Mouse (Mus musculus) heart, embryonic 10.5 days (tissue): ENCODE results near the gene Stxbp4. TPM values are rescaled to one million over a fixed set of nuclear protein-coding genes. Genes with fewer than 3 reads are reported as not detected.
A peak's percentile ranks its signal among the peaks of the same experiment; 100 is the strongest.

ENCODE experiments used
- DNase-seq: peaks from one replicate; pipeline ENCODE4 v3.0.0-alpha.2; 2017; ENCODE audit warnings: low spot score
- H3K27ac ChIP-seq: fragments of 300-500 bp; sonication (generic); 2 replicates; pipeline ENCODE4 v1.5.1; 2016; ENCODE audit warnings: mild to moderate bottlenecking
- H3K27me3 ChIP-seq: fragments of 300-500 bp; sonication (generic); 2 replicates; pipeline ENCODE4 v1.6.1; 2016; ENCODE audit warnings: mild to moderate bottlenecking; ENCODE audit not compliant: poor library complexity, insufficient read depth, severe bottlenecking
- H3K36me3 ChIP-seq: fragments of 300-500 bp; sonication (generic); 2 replicates; pipeline ENCODE4 v1.6.1; 2016; ENCODE audit warnings: mild to moderate bottlenecking, moderate library complexity
- H3K4me1 ChIP-seq: fragments of 300-500 bp; sonication (generic); 2 replicates; pipeline ENCODE4 v1.6.1; 2016; ENCODE audit warnings: mild to moderate bottlenecking
- H3K4me3 ChIP-seq: fragments of 300-500 bp; sonication (generic); 2 replicates; pipeline ENCODE4 v1.5.1; 2016; ENCODE audit warnings: mild to moderate bottlenecking, moderate library complexity
- H3K9me3 ChIP-seq: fragments of 300-500 bp; sonication (generic); 2 replicates; pipeline ENCODE4 v1.6.1; 2016; ENCODE audit warnings: mild to moderate bottlenecking, moderate library complexity
- WGBS: fragments of 180-500 bp; shearing (Covaris S2); methylation state at CpG from one replicate; pipeline ENCODE4 v1.1.7; 2016; 5-methylcytosine and 5-hydroxymethylcytosine counted together
- polyA plus RNA-seq: library from polyadenylated mRNA; unstranded; fragments of >200 nt; fragmentation: Nextera tagmentation; extraction: Ambion mirVana; gene quantifications from 2 replicates; pipeline ENCODE4 v1.2.1, GENCODE M21; 2016

Gene Stxbp4
- polyA plus RNA-seq, 1 experiment from 2014 or later, result 25.3 TPM

DNA sequence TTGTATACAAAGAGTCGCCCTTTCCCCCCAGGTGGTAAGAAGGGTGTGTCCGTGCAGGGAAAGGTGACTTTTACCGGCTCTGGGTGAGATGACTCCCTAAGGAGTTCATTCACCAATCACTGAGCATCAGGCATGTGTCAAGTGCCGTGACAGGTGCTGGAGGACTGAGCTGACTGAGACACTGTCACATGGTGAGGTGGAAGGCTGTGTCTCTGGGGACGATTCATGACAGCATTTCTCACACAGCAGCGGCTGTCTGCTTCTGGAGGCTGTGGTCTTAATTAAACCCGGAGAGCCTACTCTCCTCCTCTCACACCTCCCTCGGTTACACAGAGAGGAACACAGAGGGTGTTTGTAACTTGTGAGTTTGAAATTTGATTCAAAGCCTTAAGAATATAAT, 116.8 kb downstream of the Stxbp4 start:
- 41% methylated on average over 8 of the region's 8 CpGs for WGBS
- Histone ChIP-seq H3K27me3 (no peaks in the 10 kb centered on the region), H3K27ac (peak overlapping the region; percentile 26; the same call in 1 of the 2 replicates), H3K4me1 (peaks cover 45% of the 10 kb centered on the region), H3K36me3 (peaks cover 9% of the 10 kb centered on the region), H3K4me3 (no peak overlapping the region), H3K9me3 (no peaks in the 10 kb centered on the region)
- no peak for DNase-seq

- H3K27ac ChIP-seq, result no peak overlapping the region
- H3K9me3 ChIP-seq, result no peaks in the 10 kb centered on the region
- 19% methylated on average over 1 of the region's 1 CpGs for WGBS
- peaks cover 52% of the 10 kb centered on the region for H3K4me1 ChIP-seq
- no peak for DNase-seq
- H3K27me3 ChIP-seq, result no peaks in the 10 kb centered on the region
- no peak overlapping the region for H3K4me3 ChIP-seq
- peaks cover 6% of the 10 kb centered on the region for H3K36me3 ChIP-seq
Observed at GRCm38 (mm10) chr11:90517750-90518149, 120.1 kb downstream of the Stxbp4 start.

DNA sequence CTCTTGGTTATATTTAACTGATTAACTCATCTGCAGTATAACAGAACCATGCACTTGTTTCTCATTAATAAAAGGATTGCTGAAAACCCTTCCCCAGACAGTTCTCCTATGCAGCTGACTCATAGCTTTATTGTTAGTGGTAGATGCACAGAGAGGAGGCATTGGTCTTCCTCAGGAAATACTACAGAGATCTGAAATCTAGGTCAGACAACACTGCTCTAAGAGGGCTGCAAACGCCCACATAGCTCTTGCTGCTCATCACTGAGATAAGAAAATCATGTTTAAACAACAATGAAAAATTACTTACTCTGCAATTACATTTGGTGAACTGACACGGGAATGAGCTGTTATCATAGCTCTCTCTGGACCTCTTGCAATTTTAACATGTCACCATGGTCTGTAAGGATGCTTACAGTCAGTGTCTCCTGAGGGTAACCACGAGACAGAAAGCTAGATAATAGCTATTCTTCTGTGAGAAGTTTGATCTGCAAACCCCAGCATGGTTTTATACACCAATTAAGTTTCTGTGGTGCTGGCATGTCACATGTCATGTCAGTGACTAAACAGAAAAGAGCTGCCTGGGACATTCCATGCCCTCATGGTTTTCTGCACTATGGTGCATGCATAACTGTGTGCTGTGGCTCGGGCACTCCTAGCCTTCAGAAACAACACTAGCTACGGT, 125.2 kb downstream of the Stxbp4 start:
- H3K27ac ChIP-seq, result no peak overlapping the region
- H3K9me3 ChIP-seq, result no peaks in the 10 kb centered on the region
- H3K4me3 ChIP-seq, result no peak overlapping the region
- H3K36me3 ChIP-seq, result peaks cover 6% of the 10 kb centered on the region
- 70% methylated on average over 5 of the region's 5 CpGs for WGBS
- no peak for DNase-seq
- H3K27me3 ChIP-seq, result no peaks in the 10 kb centered on the region
- peaks cover 18% of the 10 kb centered on the region; the same call in 1 of the 2 replicates for H3K4me1 ChIP-seq

GRCm38 (mm10) chr11:90501846-90502245, 136.0 kb downstream of the Stxbp4 start:
- Histone ChIP-seq H3K27me3 (no peaks in the 10 kb centered on the region), H3K36me3 (peaks cover 2% of the 10 kb centered on the region; the same call in 1 of the 2 replicates), H3K4me3 (no peak overlapping the region), H3K9me3 (no peaks in the 10 kb centered on the region), H3K4me1 (peaks cover 3% of the 10 kb centered on the region; the same call in 1 of the 2 replicates), H3K27ac (no peak overlapping the region)
- DNase-seq, result peak; percentile 58
- WGBS, result 82% methylated on average over 4 of the region's 4 CpGs

DNA sequence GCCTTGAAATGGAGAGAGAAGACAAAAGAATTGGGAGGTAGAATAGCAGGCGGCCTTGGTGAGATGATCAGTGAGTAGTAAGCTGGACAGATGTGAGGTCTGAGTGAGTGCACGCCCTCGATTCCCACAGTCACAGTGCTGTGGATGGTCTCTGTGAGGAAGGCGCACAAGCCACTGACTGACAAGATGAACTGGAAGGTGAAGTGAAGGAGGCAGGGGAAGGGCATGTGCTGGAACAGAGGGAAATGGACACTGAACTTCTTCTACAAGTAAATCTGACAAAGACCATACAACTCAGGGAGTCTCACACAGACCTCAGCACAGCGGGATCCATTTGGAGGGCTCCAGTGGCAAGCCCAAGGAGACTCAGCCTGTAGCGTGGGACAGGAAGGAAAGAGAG, 138.0 kb downstream of the Stxbp4 start:
- Histone ChIP-seq H3K4me1 (peaks cover 3% of the 10 kb centered on the region; the same call in 1 of the 2 replicates), H3K4me3 (no peak overlapping the region), H3K27me3 (no peaks in the 10 kb centered on the region), H3K9me3 (no peaks in the 10 kb centered on the region), H3K36me3 (no peaks in the 10 kb centered on the region), H3K27ac (no peak overlapping the region)
- peak; percentile 57 for DNase-seq
- 86% methylated on average over 6 of the region's 6 CpGs for WGBS

DNA sequence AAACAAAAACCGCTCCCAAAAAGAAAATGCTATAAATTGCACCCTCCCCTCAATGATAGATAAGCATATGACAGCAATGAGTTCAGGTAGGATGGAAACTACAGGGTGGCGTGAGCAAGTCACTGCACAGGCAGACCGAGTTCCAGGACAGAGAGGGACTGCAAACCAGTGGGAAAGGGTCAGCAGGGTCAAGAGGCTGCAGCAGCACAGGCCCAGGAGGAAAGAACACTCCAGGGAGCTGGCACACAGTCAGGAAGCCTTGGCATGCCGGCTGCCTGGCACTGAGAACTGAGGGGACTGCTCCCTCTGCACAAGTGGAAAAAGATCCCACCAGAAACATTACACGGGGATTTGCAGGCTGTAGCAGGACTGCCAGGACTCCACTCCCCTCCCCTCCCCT, 139.4 kb downstream of the Stxbp4 start:
- Histone ChIP-seq H3K36me3 (0 out of 2 replicates have a peak, but pooled peaks cover 5% of the 10 kb centered on the region), H3K4me1 (peaks cover 3% of the 10 kb centered on the region; the same call in 1 of the 2 replicates), H3K27ac (no peak overlapping the region), H3K27me3 (no peaks in the 10 kb centered on the region), H3K9me3 (no peaks in the 10 kb centered on the region), H3K4me3 (no peak overlapping the region)
- WGBS, result 58% methylated on average over 5 of the region's 5 CpGs
- peak; percentile 46 for DNase-seq

- H3K27ac ChIP-seq, result no peak overlapping the region
- no peaks in the 10 kb centered on the region for H3K27me3 ChIP-seq
- H3K36me3 ChIP-seq, result 0 out of 2 replicates have a peak, but pooled peaks cover 10% of the 10 kb centered on the region
- no peaks in the 10 kb centered on the region for H3K9me3 ChIP-seq
- DNase-seq, result peak; percentile 35
- WGBS, result 83% methylated on average over 1 of the region's 1 CpGs
- peaks cover 3% of the 10 kb centered on the region; the same call in 1 of the 2 replicates for H3K4me1 ChIP-seq
- H3K4me3 ChIP-seq, result no peak overlapping the region
Observed at GRCm38 (mm10) chr11:90494981-90495380, 142.9 kb downstream of the Stxbp4 start.

DNA sequence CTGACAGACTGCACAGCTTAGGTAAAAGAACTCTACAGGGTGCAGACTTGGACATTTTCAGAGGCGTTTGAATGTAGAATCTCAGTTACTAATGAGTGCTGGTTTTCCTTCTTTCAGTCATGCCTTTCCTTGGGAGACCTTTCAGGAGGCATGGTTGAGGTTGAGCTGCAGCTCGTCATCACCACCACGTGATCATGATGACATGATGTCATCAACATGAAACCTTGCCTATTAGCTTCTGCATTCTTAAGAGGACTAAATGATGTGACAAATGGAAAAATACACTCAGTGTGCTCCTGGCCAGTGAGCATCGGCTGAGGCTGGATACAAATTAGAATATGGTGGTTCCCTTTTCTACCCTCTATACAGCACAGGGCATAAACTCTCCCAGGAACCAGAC, 145.4 kb downstream of the Stxbp4 start:
- Histone ChIP-seq H3K4me3 (no peak overlapping the region), H3K27ac (no peak overlapping the region), H3K27me3 (no peaks in the 10 kb centered on the region), H3K4me1 (0 out of 2 replicates have a peak, but pooled peaks cover 3% of the 10 kb centered on the region), H3K9me3 (no peaks in the 10 kb centered on the region), H3K36me3 (peaks cover 23% of the 10 kb centered on the region; the same call in 1 of the 2 replicates)
- WGBS, result 87% methylated on average over 4 of the region's 4 CpGs
- peak; percentile 57 for DNase-seq

DNA sequence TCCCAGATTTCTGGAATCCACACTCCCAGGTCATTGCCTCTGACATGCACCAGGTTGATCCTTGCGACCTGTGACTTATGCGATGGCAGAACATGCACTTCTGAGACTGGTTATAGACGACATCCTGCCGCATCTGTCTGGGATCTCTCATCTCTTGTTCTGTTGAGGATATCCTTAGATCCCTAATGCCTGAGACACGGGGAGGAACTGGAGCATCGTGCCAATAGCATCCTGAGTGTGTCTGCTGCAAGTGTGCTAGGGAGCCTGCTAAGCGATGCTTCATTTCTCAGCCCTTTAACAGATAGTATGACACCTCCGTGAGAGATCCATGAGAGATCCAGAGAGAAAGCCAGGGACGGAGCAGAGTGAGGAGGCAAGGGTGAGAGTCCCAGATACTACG, 148.7 kb downstream of the Stxbp4 start:
- H3K27me3 ChIP-seq, result no peaks in the 10 kb centered on the region
- 0 out of 2 replicates have a peak, but pooled peaks cover 3% of the 10 kb centered on the region for H3K4me1 ChIP-seq
- H3K4me3 ChIP-seq, result no peak overlapping the region
- no peak overlapping the region for H3K27ac ChIP-seq
- peaks cover 30% of the 10 kb centered on the region; the same call in 1 of the 2 replicates for H3K36me3 ChIP-seq
- 89% methylated on average over 10 of the region's 10 CpGs for WGBS
- DNase-seq, result peak; percentile 72
- H3K9me3 ChIP-seq, result no peaks in the 10 kb centered on the region

DNA sequence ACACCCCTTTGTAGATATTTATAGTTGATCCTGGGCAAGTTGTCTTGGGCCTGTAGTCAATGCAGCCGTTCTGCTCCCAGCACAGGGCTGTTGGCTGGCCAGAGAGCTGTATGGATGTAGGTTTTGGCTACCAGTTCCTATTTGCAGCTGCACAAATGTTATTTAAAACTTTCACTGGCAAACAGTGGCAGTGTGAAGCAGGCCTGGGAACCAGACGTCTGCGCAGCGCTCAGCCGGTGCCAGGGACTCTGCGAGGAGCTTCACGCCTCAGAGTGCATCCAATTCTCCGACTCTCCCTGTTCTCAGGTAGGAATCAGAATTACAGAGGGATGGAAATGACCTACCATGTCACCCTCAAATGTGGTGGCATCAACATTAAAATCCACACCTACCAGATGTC, 150.2 kb downstream of the Stxbp4 start:
- peaks cover 20% of the 10 kb centered on the region; the same call in 1 of the 2 replicates for H3K36me3 ChIP-seq
- 0 out of 2 replicates have a peak, but pooled peaks cover 3% of the 10 kb centered on the region for H3K4me1 ChIP-seq
- WGBS, result 93% methylated on average over 8 of the region's 8 CpGs
- peak; percentile 68 for DNase-seq
- H3K4me3 ChIP-seq, result no peak overlapping the region
- no peak overlapping the region for H3K27ac ChIP-seq
- no peaks in the 10 kb centered on the region for H3K27me3 ChIP-seq
- no peaks in the 10 kb centered on the region for H3K9me3 ChIP-seq

DNA sequence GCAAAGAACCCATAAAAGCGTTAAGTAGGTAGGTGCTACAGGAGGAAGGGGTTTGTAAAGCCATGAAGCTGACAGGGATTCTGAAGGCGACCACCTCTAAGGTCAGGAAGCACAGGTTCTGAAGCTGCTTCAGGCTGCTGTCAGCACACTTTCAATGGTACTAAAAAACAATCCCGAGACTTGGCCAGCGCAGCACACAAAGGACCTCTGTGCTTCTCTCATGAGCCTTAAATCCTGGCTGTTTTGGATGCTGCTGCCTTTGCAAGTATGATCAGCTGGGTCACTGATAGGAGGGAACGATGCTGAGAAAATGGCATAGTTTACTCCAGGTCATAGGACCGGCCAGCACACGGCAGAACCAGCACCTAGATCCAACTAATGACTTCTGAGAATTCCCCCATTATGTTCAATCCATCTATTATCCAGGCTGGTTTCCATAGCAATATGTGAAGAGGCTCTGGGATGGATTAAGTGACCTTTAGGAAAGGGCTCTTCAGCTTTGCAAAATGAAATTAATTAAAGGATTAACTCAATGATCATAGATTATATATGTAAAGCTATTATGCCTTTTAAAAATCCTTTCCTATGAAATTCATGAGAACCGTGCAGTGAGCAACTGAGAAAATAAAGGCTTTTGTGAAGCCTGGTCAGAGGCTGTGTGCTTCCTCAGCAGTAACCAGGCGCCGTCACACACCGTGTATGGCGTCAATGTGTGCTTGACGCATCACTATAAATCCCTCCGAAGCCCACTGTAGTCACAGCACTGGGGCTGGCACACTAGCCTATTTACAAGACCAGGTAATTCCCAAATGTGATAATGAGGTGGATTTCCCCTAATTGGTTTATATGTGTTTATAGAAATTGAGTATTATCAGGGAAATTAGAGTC, 152.9 kb downstream of the Stxbp4 start:
- no peak overlapping the region for H3K4me3 ChIP-seq
- WGBS, result 91% methylated on average over 14 of the region's 14 CpGs
- no peak overlapping the region for H3K27ac ChIP-seq
- peaks cover 24% of the 10 kb centered on the region; the same call in 1 of the 2 replicates for H3K36me3 ChIP-seq
- H3K27me3 ChIP-seq, result no peaks in the 10 kb centered on the region
- DNase-seq, result peak; percentile 19
- H3K4me1 ChIP-seq, result 0 out of 2 replicates have a peak, but pooled peaks cover 3% of the 10 kb centered on the region
- no peaks in the 10 kb centered on the region for H3K9me3 ChIP-seq

- no peaks in the 10 kb centered on the region for H3K27me3 ChIP-seq
- H3K36me3 ChIP-seq, result peaks cover 26% of the 10 kb centered on the region; the same call in 1 of the 2 replicates
- no peaks in the 10 kb centered on the region for H3K9me3 ChIP-seq
- WGBS, result 87% methylated on average over 3 of the region's 3 CpGs
- H3K27ac ChIP-seq, result no peak overlapping the region
- peak; percentile 68 for DNase-seq
- H3K4me3 ChIP-seq, result no peak overlapping the region
- H3K4me1 ChIP-seq, result 0 out of 2 replicates have a peak, but pooled peaks cover 3% of the 10 kb centered on the region
Observed at GRCm38 (mm10) chr11:90483766-90484165, 154.1 kb downstream of the Stxbp4 start.

GRCm38 (mm10) chr11:90481828-90482227, 156.1 kb downstream of the Stxbp4 start:
- WGBS, result 56% methylated on average over 1 of the region's 1 CpGs
- H3K4me3 ChIP-seq, result no peak overlapping the region
- H3K27ac ChIP-seq, result no peak overlapping the region
- no peaks in the 10 kb centered on the region for H3K4me1 ChIP-seq
- H3K27me3 ChIP-seq, result no peaks in the 10 kb centered on the region
- H3K9me3 ChIP-seq, result no peaks in the 10 kb centered on the region
- peaks cover 10% of the 10 kb centered on the region; the same call in 1 of the 2 replicates for H3K36me3 ChIP-seq
- peak; percentile 9 for DNase-seq
